Mouse (Mus musculus): ENCODE results near the gene Hist1h2bj.

DNA sequence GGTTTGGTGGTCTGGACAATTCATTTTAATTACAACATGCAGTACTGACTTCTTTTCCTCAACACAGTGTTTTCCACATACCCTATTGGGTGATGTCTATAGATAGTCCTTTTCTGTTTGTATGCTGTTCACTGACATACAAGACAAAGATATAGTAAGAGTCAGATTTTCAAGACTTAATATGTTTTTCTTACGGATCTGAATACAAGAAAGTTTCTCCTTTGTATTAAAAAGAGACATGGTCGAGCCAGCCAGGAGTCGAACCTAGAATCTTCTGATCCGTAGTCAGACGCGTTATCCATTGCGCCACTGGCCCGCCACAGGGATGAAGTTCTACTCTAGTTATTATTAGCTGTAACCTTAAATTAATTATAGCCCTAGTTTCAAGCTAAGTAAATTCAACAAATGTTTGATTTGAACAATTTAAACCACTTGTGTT is 22.1 kb upstream of the Hist1h2bj start:
- TF ChIP-seq POLR2A (IDR thresholded peaks at IDR 0.05; ENCODE audit: extremely low read depth, insufficient read depth, low read length) = no peak
- no peak for TF ChIP-seq CTCF (IDR thresholded peaks at IDR 0.05; ENCODE audit: extremely low read depth, insufficient read depth, low read length)

All from cortical plate, adult 2 months (tissue).